Mouse (Mus musculus) forebrain, embryonic 14.5 days (tissue): ENCODE measurements at regions not wholly inside any gene's neighbourhood (a gene's known extent, or its start where the extent isn't known, plus 50 kb on each side); places are given as distances from the start of the nearest gene placed in this dataset.

ENCODE experiments used
- ATAC-seq: fragments of 200-750 bp; cut with Nextera tagmentation; 2 replicates; pipeline ENCODE4 v1.8.0; 2017; ENCODE audit warnings: mild to moderate bottlenecking, moderate library complexity
- DNase-seq: peaks from one replicate; pipeline ENCODE4 v3.0.0-alpha.2; 2015; ENCODE audit warnings: low spot score
- H3K27ac ChIP-seq: fragments of 300-500 bp; sonication (generic); 2 replicates; pipeline ENCODE4 v1.5.1; 2014; ENCODE audit warnings: low read depth, mild to moderate bottlenecking, control low read depth, low read length, moderate library complexity
- H3K27me3 ChIP-seq: fragments of 300-500 bp; sonication (generic); replicated peaks from 2 replicates; pipeline ENCODE4 v1.6.1; 2014; ENCODE audit warnings: low read length, control low read depth, mixed read lengths; ENCODE audit not compliant: control insufficient read depth, insufficient read depth
- H3K36me3 ChIP-seq: fragments of 300-500 bp; sonication (generic); 2 replicates; pipeline ENCODE4 v1.6.1; 2014; ENCODE audit warnings: low read length, control low read depth; ENCODE audit not compliant: control insufficient read depth, insufficient read depth
- H3K4me1 ChIP-seq: fragments of 300-500 bp; sonication (generic); 2 replicates; pipeline ENCODE4 v1.6.1; 2014; ENCODE audit warnings: antibody characterized with exemption, low read length, control low read depth; ENCODE audit not compliant: control insufficient read depth, insufficient read depth
- H3K4me2 ChIP-seq: fragments of 300-500 bp; sonication (generic); 2 replicates; pipeline ENCODE4 v1.6.1; 2014; ENCODE audit warnings: mild to moderate bottlenecking, control low read depth, low read length
- H3K4me3 ChIP-seq: fragments of 300-500 bp; sonication (generic); 2 replicates; pipeline ENCODE4 v1.5.1; 2014; ENCODE audit warnings: low read depth, low read length, control low read depth
- H3K9ac ChIP-seq: fragments of 300-500 bp; sonication (generic); 2 replicates; pipeline ENCODE4 v1.6.1; 2014; ENCODE audit warnings: mild to moderate bottlenecking, low read length, control low read depth, moderate library complexity
- H3K9me3 ChIP-seq: fragments of 300-500 bp; sonication (generic); replicated peaks from 2 replicates; pipeline ENCODE4 v1.6.1; 2016; ENCODE audit warnings: low read length, control low read depth, mixed read lengths; ENCODE audit not compliant: control insufficient read depth
- WGBS: fragments of 180-500 bp; shearing (Covaris S2); extraction: QIAGEN DNeasy Blood & Tissue Kit; methylation state at CpG from one replicate; pipeline ENCODE4 v1.1.7; 2014; 5-methylcytosine and 5-hydroxymethylcytosine counted together

- H3K9me3 ChIP-seq: no peaks in the 10 kb centered on the region
- H3K27me3 ChIP-seq: no peaks in the 10 kb centered on the region
- H3K9ac ChIP-seq: no peak overlapping the region
- no peak overlapping the region for H3K4me2 ChIP-seq
- no peaks in the 10 kb centered on the region for H3K36me3 ChIP-seq
- ATAC-seq (no peak), DNase-seq (no peak)
- no peak overlapping the region for H3K27ac ChIP-seq
- H3K4me3 ChIP-seq: no peak overlapping the region
- H3K4me1 ChIP-seq: no peaks in the 10 kb centered on the region
- WGBS: 87% methylated on average over 4 of the region's 4 CpGs
Measured at GRCm38 (mm10) chr15:50989457-50989856, 2895.2 kb upstream of the Gm7489 start.

- no peaks in the 10 kb centered on the region for H3K9me3 ChIP-seq
- H3K4me1 ChIP-seq: no peaks in the 10 kb centered on the region
- H3K9ac ChIP-seq: no peak overlapping the region
- peak; percentile 34 for DNase-seq
- H3K36me3 ChIP-seq: no peaks in the 10 kb centered on the region
- WGBS: 68% methylated on average over 4 of the region's 4 CpGs
- no peaks in the 10 kb centered on the region for H3K27me3 ChIP-seq
- peak; percentile 34; the same call in 1 of the 2 replicates for ATAC-seq
- no peak overlapping the region for H3K4me2 ChIP-seq
- no peak overlapping the region for H3K4me3 ChIP-seq
- H3K27ac ChIP-seq: no peak overlapping the region
Measured at GRCm38 (mm10) chr15:50991667-50992066, 2893.0 kb upstream of the Gm7489 start.

- H3K4me3 ChIP-seq: no peak overlapping the region
- H3K9me3 ChIP-seq: no peaks in the 10 kb centered on the region
- H3K36me3 ChIP-seq: no peaks in the 10 kb centered on the region
- ATAC-seq (no peak), DNase-seq (no peak)
- 77% methylated on average over 2 of the region's 2 CpGs for WGBS
- H3K4me1 ChIP-seq: no peaks in the 10 kb centered on the region
- H3K27ac ChIP-seq: no peak overlapping the region
- H3K27me3 ChIP-seq: no peaks in the 10 kb centered on the region
- no peak overlapping the region for H3K4me2 ChIP-seq
- H3K9ac ChIP-seq: no peak overlapping the region
Measured at GRCm38 (mm10) chr15:50992246-50992645, 2892.5 kb upstream of the Gm7489 start.

- H3K27ac ChIP-seq: no peak overlapping the region
- ATAC-seq: no peak
Measured at GRCm38 (mm10) chr15:50993121-50993520, 2891.6 kb upstream of the Gm7489 start.

GRCm38 (mm10) chr15:50995688-50996087 is 2889.0 kb upstream of the Gm7489 start:
- WGBS: 94% methylated on average over 3 of the region's 3 CpGs
- no peaks in the 10 kb centered on the region for H3K36me3 ChIP-seq

More at GRCm38 (mm10) chr15:50993121-50993520, 2891.6 kb upstream of the Gm7489 start:
- no peak overlapping the region for H3K9ac ChIP-seq
- H3K4me3 ChIP-seq: no peak overlapping the region
- no peaks in the 10 kb centered on the region for H3K4me1 ChIP-seq
- DNase-seq: peak; percentile 23
- 50% methylated on average over 5 of the region's 5 CpGs for WGBS
- no peaks in the 10 kb centered on the region for H3K27me3 ChIP-seq
- H3K9me3 ChIP-seq: no peaks in the 10 kb centered on the region
- H3K4me2 ChIP-seq: no peak overlapping the region
- no peaks in the 10 kb centered on the region for H3K36me3 ChIP-seq

DNA sequence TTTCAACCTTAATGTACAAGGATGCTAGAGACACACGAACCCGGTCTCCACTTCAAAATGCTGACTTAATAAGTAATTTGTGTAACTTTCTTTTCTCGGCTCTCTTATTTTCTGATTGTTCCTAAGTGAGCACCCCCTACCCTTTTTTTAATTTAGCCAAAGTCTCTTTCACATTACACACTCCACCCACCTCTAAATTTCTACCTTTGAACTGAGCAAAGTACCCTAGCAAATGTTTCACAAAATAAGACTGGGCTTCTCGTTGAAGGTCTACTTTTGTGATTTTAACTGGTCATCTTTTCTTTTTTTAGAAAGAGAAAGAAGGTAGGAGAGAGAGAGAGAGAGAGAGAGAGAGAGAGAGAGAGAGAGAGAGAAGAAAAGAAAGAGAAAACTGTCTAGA is 2888.4 kb upstream of the Gm7489 start:
- H3K9me3 ChIP-seq: no peaks in the 10 kb centered on the region
- no peaks in the 10 kb centered on the region for H3K36me3 ChIP-seq
- no peak overlapping the region for H3K9ac ChIP-seq
- no peak overlapping the region for H3K4me2 ChIP-seq
- H3K27me3 ChIP-seq: no peaks in the 10 kb centered on the region
- DNase-seq: no peak
- no peak for ATAC-seq
- WGBS: 91% methylated on average over 4 of the region's 4 CpGs
- H3K4me1 ChIP-seq: no peaks in the 10 kb centered on the region
- H3K27ac ChIP-seq: no peak overlapping the region
- no peak overlapping the region for H3K4me3 ChIP-seq

More at GRCm38 (mm10) chr15:50995688-50996087, 2889.0 kb upstream of the Gm7489 start:
- H3K27me3 ChIP-seq: no peaks in the 10 kb centered on the region
- no peak overlapping the region for H3K9ac ChIP-seq
- H3K4me3 ChIP-seq: no peak overlapping the region
- H3K4me2 ChIP-seq: no peak overlapping the region
- H3K9me3 ChIP-seq: no peaks in the 10 kb centered on the region
- H3K27ac ChIP-seq: no peak overlapping the region
- DNase-seq (no peak), ATAC-seq (no peak)
- no peaks in the 10 kb centered on the region for H3K4me1 ChIP-seq

GRCm38 (mm10) chr15:50997209-50997763 is 2887.4 kb upstream of the Gm7489 start:
- 45% methylated on average over 11 of the region's 11 CpGs for WGBS
- no peaks in the 10 kb centered on the region for H3K27me3 ChIP-seq
- no peaks in the 10 kb centered on the region for H3K4me1 ChIP-seq
- no peak overlapping the region for H3K4me3 ChIP-seq
- peak; percentile 92 for ATAC-seq
- H3K27ac ChIP-seq: peak overlapping the region; percentile 59
- H3K9me3 ChIP-seq: no peaks in the 10 kb centered on the region
- no peaks in the 10 kb centered on the region for H3K36me3 ChIP-seq
- peak; percentile 86 for DNase-seq
- peak overlapping the region; percentile 6; the same call in 1 of the 2 replicates for H3K9ac ChIP-seq
- peak overlapping the region; percentile 31; the same call in 1 of the 2 replicates for H3K4me2 ChIP-seq

GRCm38 (mm10) chr15:51038968-51039367 is 2845.7 kb upstream of the Gm7489 start:
- no peak overlapping the region for H3K27ac ChIP-seq
- H3K4me3 ChIP-seq: no peak overlapping the region
- H3K4me2 ChIP-seq: no peak overlapping the region
- no peak for DNase-seq
- no peaks in the 10 kb centered on the region for H3K36me3 ChIP-seq
- no peaks in the 10 kb centered on the region for H3K27me3 ChIP-seq
- H3K4me1 ChIP-seq: no peaks in the 10 kb centered on the region
- H3K9me3 ChIP-seq: no peaks in the 10 kb centered on the region
- no peak overlapping the region for H3K9ac ChIP-seq
- 6% methylated on average over 1 of the region's 1 CpGs for WGBS
- ATAC-seq: no peak

GRCm38 (mm10) chr15:51070538-51070937 is 2814.2 kb upstream of the Gm7489 start:
- H3K36me3 ChIP-seq: no peaks in the 10 kb centered on the region
- WGBS: 22% methylated on average over 10 of the region's 10 CpGs
- H3K4me3 ChIP-seq: no peak overlapping the region
- H3K9ac ChIP-seq: no peak overlapping the region
- DNase-seq: peak; percentile 60
- H3K4me2 ChIP-seq: peak overlapping the region; percentile 20
- ATAC-seq: peak; percentile 80
- H3K27me3 ChIP-seq: no peaks in the 10 kb centered on the region
- H3K9me3 ChIP-seq: no peaks in the 10 kb centered on the region
- H3K4me1 ChIP-seq: 0 out of 2 replicates have a peak, but pooled peaks cover 2% of the 10 kb centered on the region
- no peak overlapping the region for H3K27ac ChIP-seq
